Mouse (Mus musculus) layer of hippocampus, adult 8-10 months (tissue): ENCODE measurements around the gene Armc12. TPM values are rescaled to one million over a fixed set of nuclear protein-coding genes. Genes with fewer than 3 reads are reported as not detected.

Source experiments
- DNase-seq, 2 experiments: peaks; one replicate each; pipeline ENCODE4 v3.0.0; 2022; ENCODE audit warnings: low spot score in 2 of 2
- microRNA-seq, 2 experiments: library from miRNA; unstranded; fragments of <30 nt; microRNA quantifications; one replicate each; pipeline ENCODE4 v1.2.0; 2022
- total RNA-seq, 4 experiments: library from RNA; stranded (reverse); gene quantifications; 2 replicates each; pipeline ENCODE4 v1.2.4; 2022

Armc12 gene
- total RNA-seq, 4 experiments from 2014 or later, result not detected

- no peak for DNase-seq
Observed at GRCm38 (mm10) chr17:28588591-28588990, 58.0 kb downstream of the Armc12 start.

Small RNA genes within 50 kb of the gene (microRNA-seq; reads per million reads assigned to microRNA genes)
- gene Gm25195 (0 reads per million in 2 experiments), gene Mir6969 (0 reads per million in 2 experiments)

Other genes with a start within 250 kb of the Armc12 start
- gene Fance, start 217.3 kb upstream of the Armc12 start, total RNA-seq, result 10 to 100 TPM; 31.8 to 42.1 (median 34.9) TPM
- 100 to 1,000 TPM; 309 to 406 (median 361) TPM for gene Rpl10a, start 202.3 kb upstream of the Armc12 start, total RNA-seq
- 1 to 10 TPM; 2.6 to 6.5 (median 4.6) TPM for gene Tead3, start 180.0 kb upstream of the Armc12 start, total RNA-seq
- gene Tulp1, start 165.6 kb upstream of the Armc12 start, total RNA-seq, result 1 to 10 TPM in 1 of 4 experiments, not detected in 3; 1.2 TPM
- 10 to 100 TPM; 70.6 to 79.4 (median 72.7) TPM for gene Fkbp5, start 13.3 kb upstream of the Armc12 start, total RNA-seq
- not detected for gene Clpsl2, start 18.6 kb downstream of the Armc12 start, total RNA-seq
- gene Clps, start 30.0 kb downstream of the Armc12 start, total RNA-seq, result not detected
- 1 to 10 TPM; 3.5 to 5.3 (median 4.2) TPM for gene Lhfpl5, start 44.8 kb downstream of the Armc12 start, total RNA-seq
- gene Srpk1, start 91.9 kb downstream of the Armc12 start, total RNA-seq, result 10 to 100 TPM; 70.6 to 94.3 (median 78.3) TPM
- 10 to 100 TPM in 1 of 4 experiments, 1 to 10 TPM in 3; 6.6 to 10.6 (median 9.4) TPM for gene Slc26a8, start 159.4 kb downstream of the Armc12 start, total RNA-seq
- gene Mapk14, start 160.5 kb downstream of the Armc12 start, total RNA-seq, result 10 to 100 TPM; 71.5 to 83.8 (median 77.1) TPM
- 1 to 10 TPM; 2.5 to 5.3 (median 3.2) TPM for gene AC170998.1, start 195.3 kb downstream of the Armc12 start, total RNA-seq
- gene Mapk13, start 238.5 kb downstream of the Armc12 start, total RNA-seq, result 1 to 10 TPM; 1.0 to 3.5 (median 2.0) TPM